Mouse (Mus musculus): ENCODE data around the gene Tspan7. TPM values are rescaled to one million over a fixed set of nuclear protein-coding genes. Genes with fewer than 3 reads are reported as not detected.

Gene Tspan7
- total RNA-seq, 1 experiment: 8.7 TPM

GRCm38 (mm10) chrX:10556899-10557298 lies 71.9 kb downstream of the Tspan7 start:
- TF ChIP-seq MAFK (IDR thresholded peaks at IDR 0.05; ENCODE audit: insufficient read depth, low read depth, low read length): no peak
- no peak for TF ChIP-seq ZNF384 (IDR thresholded peaks at IDR 0.05; ENCODE audit: low read depth, low read length)
- no peak for TF ChIP-seq ZC3H11A (IDR thresholded peaks at IDR 0.05; ENCODE audit: borderline replicate concordance, low read depth, low read length)
- TF ChIP-seq HCFC1 (IDR thresholded peaks at IDR 0.05; ENCODE audit: borderline replicate concordance, insufficient read depth, low read length): no peak
- no peak for TF ChIP-seq CHD2 (IDR thresholded peaks at IDR 0.05; ENCODE audit: low read depth, low read length)
- Histone ChIP-seq H3K4me1 (ENCODE audit: control insufficient read depth in 2 of 2, insufficient read depth in 2 of 2, low read length in 2 of 2, poor library complexity in 1 of 2) (no peaks in the 10 kb centered on the region), H3K9me3 (ENCODE audit: control insufficient read depth, insufficient read depth, low read depth, low read length) (no peaks in the 10 kb centered on the region), H3K4me3 (ENCODE audit: insufficient read depth in 1 of 2, low read depth in 1 of 2, low read length in 2 of 2, poor library complexity in 1 of 2, severe bottlenecking in 1 of 2) (no peak overlapping the region), H3K27ac (ENCODE audit: insufficient read depth, low read depth, low read length, poor library complexity, severe bottlenecking) (no peak overlapping the region), H3K9ac (ENCODE audit: insufficient read depth, low read depth, low read length, poor library complexity, severe bottlenecking) (no peak overlapping the region), H3K36me3 (ENCODE audit: control insufficient read depth, insufficient read depth, low read length, poor library complexity, severe bottlenecking) (no peaks in the 10 kb centered on the region)
- DNase-seq (ENCODE audit: low read depth, low spot score): no peak
- in situ Hi-C loops (cut with MboI; ENCODE audit: low sequenced_read_pairs in 2 of 2, unreplicated experiment in 2 of 2): no loop called here

GRCm38 (mm10) chrX:10557596-10557995 lies 72.6 kb downstream of the Tspan7 start:
- no peak overlapping the region for H3K9ac ChIP-seq (ENCODE audit: insufficient read depth, low read depth, low read length, poor library complexity, severe bottlenecking)
- H3K9me3 ChIP-seq (ENCODE audit: control insufficient read depth, insufficient read depth, low read depth, low read length): no peaks in the 10 kb centered on the region
- H3K4me3 ChIP-seq (ENCODE audit: insufficient read depth in 1 of 2, low read depth in 1 of 2, low read length in 2 of 2, poor library complexity in 1 of 2, severe bottlenecking in 1 of 2): no peak overlapping the region
- no peak for TF ChIP-seq ZC3H11A (IDR thresholded peaks at IDR 0.05; ENCODE audit: borderline replicate concordance, low read depth, low read length)
- no peak for TF ChIP-seq HCFC1 (IDR thresholded peaks at IDR 0.05; ENCODE audit: borderline replicate concordance, insufficient read depth, low read length)
- no peak for TF ChIP-seq CHD2 (IDR thresholded peaks at IDR 0.05; ENCODE audit: low read depth, low read length)
- TF ChIP-seq ZNF384 (IDR thresholded peaks at IDR 0.05; ENCODE audit: low read depth, low read length): no peak
- TF ChIP-seq MAFK (IDR thresholded peaks at IDR 0.05; ENCODE audit: insufficient read depth, low read depth, low read length): no peak
- no peaks in the 10 kb centered on the region for H3K36me3 ChIP-seq (ENCODE audit: control insufficient read depth, insufficient read depth, low read length, poor library complexity, severe bottlenecking)
- DNase-seq (ENCODE audit: low read depth, low spot score): no peak
- no peaks in the 10 kb centered on the region for H3K4me1 ChIP-seq (ENCODE audit: control insufficient read depth in 2 of 2, insufficient read depth in 2 of 2, low read length in 2 of 2, poor library complexity in 1 of 2)
- H3K27ac ChIP-seq (ENCODE audit: insufficient read depth, low read depth, low read length, poor library complexity, severe bottlenecking): no peak overlapping the region
- in situ Hi-C loops (cut with MboI; ENCODE audit: low sequenced_read_pairs in 2 of 2, unreplicated experiment in 2 of 2): no loop called here

GRCm38 (mm10) chrX:10558625-10559024 lies 73.7 kb downstream of the Tspan7 start:
- TF ChIP-seq CHD2 (IDR thresholded peaks at IDR 0.05; ENCODE audit: low read depth, low read length) (no peak), ZNF384 (IDR thresholded peaks at IDR 0.05; ENCODE audit: low read depth, low read length) (no peak), MAFK (IDR thresholded peaks at IDR 0.05; ENCODE audit: insufficient read depth, low read depth, low read length) (no peak), HCFC1 (IDR thresholded peaks at IDR 0.05; ENCODE audit: borderline replicate concordance, insufficient read depth, low read length) (no peak), ZC3H11A (IDR thresholded peaks at IDR 0.05; ENCODE audit: borderline replicate concordance, low read depth, low read length) (no peak)
- no peaks in the 10 kb centered on the region for H3K36me3 ChIP-seq (ENCODE audit: control insufficient read depth, insufficient read depth, low read length, poor library complexity, severe bottlenecking)
- DNase-seq (ENCODE audit: low read depth, low spot score): no peak
- H3K9me3 ChIP-seq (ENCODE audit: control insufficient read depth, insufficient read depth, low read depth, low read length): no peaks in the 10 kb centered on the region
- in situ Hi-C loops (cut with MboI; ENCODE audit: low sequenced_read_pairs in 2 of 2, unreplicated experiment in 2 of 2): no loop called here
- no peak overlapping the region for H3K4me3 ChIP-seq (ENCODE audit: insufficient read depth in 1 of 2, low read depth in 1 of 2, low read length in 2 of 2, poor library complexity in 1 of 2, severe bottlenecking in 1 of 2)
- H3K27ac ChIP-seq (ENCODE audit: insufficient read depth, low read depth, low read length, poor library complexity, severe bottlenecking): no peak overlapping the region
- no peak overlapping the region for H3K9ac ChIP-seq (ENCODE audit: insufficient read depth, low read depth, low read length, poor library complexity, severe bottlenecking)
- no peaks in the 10 kb centered on the region for H3K4me1 ChIP-seq (ENCODE audit: control insufficient read depth in 2 of 2, insufficient read depth in 2 of 2, low read length in 2 of 2, poor library complexity in 1 of 2)

GRCm38 (mm10) chrX:10565811-10566210 lies 80.9 kb downstream of the Tspan7 start:
- DNase-seq (ENCODE audit: low read depth, low spot score): no peak
- in situ Hi-C loops (cut with MboI; ENCODE audit: low sequenced_read_pairs in 2 of 2, unreplicated experiment in 2 of 2): no loop called here

GRCm38 (mm10) chrX:10574523-10574922 lies 89.6 kb downstream of the Tspan7 start:
- no peak for DNase-seq (ENCODE audit: low read depth, low spot score)
- no peak for TF ChIP-seq ZNF384 (IDR thresholded peaks at IDR 0.05; ENCODE audit: low read depth, low read length)
- no peak for TF ChIP-seq MAFK (IDR thresholded peaks at IDR 0.05; ENCODE audit: insufficient read depth, low read depth, low read length)
- TF ChIP-seq HCFC1 (IDR thresholded peaks at IDR 0.05; ENCODE audit: borderline replicate concordance, insufficient read depth, low read length): no peak
- TF ChIP-seq ZC3H11A (IDR thresholded peaks at IDR 0.05; ENCODE audit: borderline replicate concordance, low read depth, low read length): no peak
- no peak for TF ChIP-seq CHD2 (IDR thresholded peaks at IDR 0.05; ENCODE audit: low read depth, low read length)
- Histone ChIP-seq H3K36me3 (ENCODE audit: control insufficient read depth, insufficient read depth, low read length, poor library complexity, severe bottlenecking) (no peaks in the 10 kb centered on the region), H3K9me3 (ENCODE audit: control insufficient read depth, insufficient read depth, low read depth, low read length) (no peaks in the 10 kb centered on the region), H3K4me1 (ENCODE audit: control insufficient read depth in 2 of 2, insufficient read depth in 2 of 2, low read length in 2 of 2, poor library complexity in 1 of 2) (no peaks in the 10 kb centered on the region), H3K4me3 (ENCODE audit: insufficient read depth in 1 of 2, low read depth in 1 of 2, low read length in 2 of 2, poor library complexity in 1 of 2, severe bottlenecking in 1 of 2) (no peak overlapping the region), H3K27ac (ENCODE audit: insufficient read depth, low read depth, low read length, poor library complexity, severe bottlenecking) (no peak overlapping the region), H3K9ac (ENCODE audit: insufficient read depth, low read depth, low read length, poor library complexity, severe bottlenecking) (no peak overlapping the region)
- in situ Hi-C loops (cut with MboI; ENCODE audit: low sequenced_read_pairs in 2 of 2, unreplicated experiment in 2 of 2): no loop called here

More at GRCm38 (mm10) chrX:10565811-10566210, 80.9 kb downstream of the Tspan7 start:
- TF ChIP-seq HCFC1 (IDR thresholded peaks at IDR 0.05; ENCODE audit: borderline replicate concordance, insufficient read depth, low read length): no peak
- TF ChIP-seq ZC3H11A (IDR thresholded peaks at IDR 0.05; ENCODE audit: borderline replicate concordance, low read depth, low read length): no peak
- TF ChIP-seq CHD2 (IDR thresholded peaks at IDR 0.05; ENCODE audit: low read depth, low read length): no peak
- TF ChIP-seq ZNF384 (IDR thresholded peaks at IDR 0.05; ENCODE audit: low read depth, low read length): no peak
- TF ChIP-seq MAFK (IDR thresholded peaks at IDR 0.05; ENCODE audit: insufficient read depth, low read depth, low read length): no peak
- H3K9me3 ChIP-seq (ENCODE audit: control insufficient read depth, insufficient read depth, low read depth, low read length): no peaks in the 10 kb centered on the region
- H3K36me3 ChIP-seq (ENCODE audit: control insufficient read depth, insufficient read depth, low read length, poor library complexity, severe bottlenecking): no peaks in the 10 kb centered on the region
- H3K4me3 ChIP-seq (ENCODE audit: insufficient read depth in 1 of 2, low read depth in 1 of 2, low read length in 2 of 2, poor library complexity in 1 of 2, severe bottlenecking in 1 of 2): no peak overlapping the region
- no peak overlapping the region for H3K9ac ChIP-seq (ENCODE audit: insufficient read depth, low read depth, low read length, poor library complexity, severe bottlenecking)
- H3K4me1 ChIP-seq (ENCODE audit: control insufficient read depth in 2 of 2, insufficient read depth in 2 of 2, low read length in 2 of 2, poor library complexity in 1 of 2): no peaks in the 10 kb centered on the region
- H3K27ac ChIP-seq (ENCODE audit: insufficient read depth, low read depth, low read length, poor library complexity, severe bottlenecking): no peak overlapping the region

All from ES-E14 (cell line).